Mouse (Mus musculus): ENCODE results near the gene Atp6v1c2. TPM values are rescaled to one million over a fixed set of nuclear protein-coding genes. Genes with fewer than 3 reads are reported as not detected.
A peak's percentile ranks its signal among the peaks of the same experiment; 100 is the strongest.

Atp6v1c2 gene
- polyA plus RNA-seq, 1 experiment from 2014 or later: 19.2 TPM

- H3K9ac ChIP-seq (ENCODE audit: low read depth, low read length): peak overlapping the region; percentile 90
- H3K9me3 ChIP-seq (replicated peaks; ENCODE audit: low read length): no peaks in the 10 kb centered on the region
- peaks cover 12% of the 10 kb centered on the region for H3K36me3 ChIP-seq (ENCODE audit: insufficient read depth, low read length)
- ATAC-seq (replicated peaks; ENCODE audit: low FRiP score, low read depth): peak; percentile 71
- no peak for TF ChIP-seq CTCF (IDR thresholded peaks at IDR 0.05; ENCODE audit: low read depth)
- under 1% methylated on average over 21 of the region's 21 CpGs for WGBS
- no peaks in the 10 kb centered on the region for H3K27me3 ChIP-seq (ENCODE audit: insufficient read depth, low read length)
- DNase-seq (ENCODE audit: low spot score): no peak
- peak overlapping the region; percentile 92 for H3K4me3 ChIP-seq (replicated peaks; ENCODE audit: low read depth, low read length)
- peak overlapping the region; percentile 86 for H3K27ac ChIP-seq
- H3K4me1 ChIP-seq (replicated peaks; ENCODE audit: insufficient read depth, low read length): peaks cover 6% of the 10 kb centered on the region
- peak overlapping the region; percentile 53 for H3K4me2 ChIP-seq (ENCODE audit: low read length)
These were observed 62.5 kb downstream of the Atp6v1c2 start for GRCm38 (mm10) chr12:17266673-17266990.

- Histone ChIP-seq H3K27ac (peak within 1 kb of the TSS; percentile 86), H3K36me3 (ENCODE audit: insufficient read depth, low read length) (peaks cover 10% of the 10 kb centered on the region), H3K4me3 (replicated peaks; ENCODE audit: low read depth, low read length) (peak within 1 kb of the TSS; percentile 92), H3K27me3 (ENCODE audit: insufficient read depth, low read length) (no peaks in the 10 kb centered on the region), H3K9ac (ENCODE audit: low read depth, low read length) (peak within 1 kb of the TSS; percentile 90), H3K4me2 (ENCODE audit: low read length) (peak within 1 kb of the TSS; percentile 53), H3K4me1 (replicated peaks; ENCODE audit: insufficient read depth, low read length) (peaks cover 6% of the 10 kb centered on the region), H3K9me3 (replicated peaks; ENCODE audit: low read length) (no peaks in the 10 kb centered on the region)
- no peak for TF ChIP-seq CTCF (IDR thresholded peaks at IDR 0.05; ENCODE audit: low read depth)
- DNase-seq (ENCODE audit: low spot score) (peak; percentile 96), ATAC-seq (replicated peaks; ENCODE audit: low FRiP score, low read depth) (peak; percentile 100)
- 1% methylated on average over 48 of the region's 48 CpGs for WGBS
These were observed 63.0 kb downstream of the Atp6v1c2 start, which contains the start of gene Pdia6 for GRCm38 (mm10) chr12:17265971-17266672. Pdia6 (plus strand) TSS chr12:17266545.

- DNase-seq (ENCODE audit: low spot score): no peak
- Histone ChIP-seq H3K27ac (no peak overlapping the region), H3K27me3 (ENCODE audit: insufficient read depth, low read length) (no peaks in the 10 kb centered on the region), H3K4me2 (ENCODE audit: low read length) (no peak overlapping the region), H3K36me3 (ENCODE audit: insufficient read depth, low read length) (no peaks in the 10 kb centered on the region), H3K9me3 (replicated peaks; ENCODE audit: low read length) (no peaks in the 10 kb centered on the region), H3K4me1 (replicated peaks; ENCODE audit: insufficient read depth, low read length) (peaks cover 6% of the 10 kb centered on the region), H3K9ac (ENCODE audit: low read depth, low read length) (no peak overlapping the region), H3K4me3 (replicated peaks; ENCODE audit: low read depth, low read length) (no peak overlapping the region)
- no peak for ATAC-seq (replicated peaks; ENCODE audit: low FRiP score, low read depth)
- TF ChIP-seq CTCF (IDR thresholded peaks at IDR 0.05; ENCODE audit: low read depth): no peak
- 93% methylated on average over 2 of the region's 2 CpGs for WGBS
These were observed 64.3 kb downstream of the Atp6v1c2 start for GRCm38 (mm10) chr12:17264826-17265225.

GRCm38 (mm10) chr12:17263881-17264280, 65.3 kb downstream of the Atp6v1c2 start:
- DNase-seq (ENCODE audit: low spot score) (no peak), ATAC-seq (replicated peaks; ENCODE audit: low FRiP score, low read depth) (no peak)
- 65% methylated on average over 3 of the region's 3 CpGs for WGBS
- Histone ChIP-seq H3K4me1 (replicated peaks; ENCODE audit: insufficient read depth, low read length) (peaks cover 6% of the 10 kb centered on the region), H3K9me3 (replicated peaks; ENCODE audit: low read length) (no peaks in the 10 kb centered on the region), H3K4me2 (ENCODE audit: low read length) (no peak overlapping the region), H3K4me3 (replicated peaks; ENCODE audit: low read depth, low read length) (no peak overlapping the region), H3K27ac (no peak overlapping the region), H3K36me3 (ENCODE audit: insufficient read depth, low read length) (no peaks in the 10 kb centered on the region), H3K9ac (ENCODE audit: low read depth, low read length) (no peak overlapping the region), H3K27me3 (ENCODE audit: insufficient read depth, low read length) (no peaks in the 10 kb centered on the region)
- no peak for TF ChIP-seq CTCF (IDR thresholded peaks at IDR 0.05; ENCODE audit: low read depth)

GRCm38 (mm10) chr12:17261005-17261404, 68.2 kb downstream of the Atp6v1c2 start:
- no peaks in the 10 kb centered on the region for H3K4me1 ChIP-seq (replicated peaks; ENCODE audit: insufficient read depth, low read length)
- no peak overlapping the region for H3K27ac ChIP-seq
- H3K36me3 ChIP-seq (ENCODE audit: insufficient read depth, low read length): no peaks in the 10 kb centered on the region
- WGBS: 93% methylated on average over 3 of the region's 3 CpGs
- no peak for TF ChIP-seq CTCF (IDR thresholded peaks at IDR 0.05; ENCODE audit: low read depth)
- no peak for ATAC-seq (replicated peaks; ENCODE audit: low FRiP score, low read depth)
- H3K4me3 ChIP-seq (replicated peaks; ENCODE audit: low read depth, low read length): no peak overlapping the region
- H3K27me3 ChIP-seq (ENCODE audit: insufficient read depth, low read length): no peaks in the 10 kb centered on the region
- H3K9ac ChIP-seq (ENCODE audit: low read depth, low read length): no peak overlapping the region
- H3K4me2 ChIP-seq (ENCODE audit: low read length): no peak overlapping the region
- DNase-seq (ENCODE audit: low spot score): no peak
- no peaks in the 10 kb centered on the region for H3K9me3 ChIP-seq (replicated peaks; ENCODE audit: low read length)

GRCm38 (mm10) chr12:17258431-17258830, 70.7 kb downstream of the Atp6v1c2 start:
- WGBS: 85% methylated on average over 7 of the region's 7 CpGs
- H3K4me2 ChIP-seq (ENCODE audit: low read length): no peak overlapping the region
- no peaks in the 10 kb centered on the region for H3K9me3 ChIP-seq (replicated peaks; ENCODE audit: low read length)

More at GRCm38 (mm10) chr12:17258431-17258830, 70.7 kb downstream of the Atp6v1c2 start:
- ATAC-seq (replicated peaks; ENCODE audit: low FRiP score, low read depth) (no peak), DNase-seq (ENCODE audit: low spot score) (no peak)
- no peaks in the 10 kb centered on the region for H3K36me3 ChIP-seq (ENCODE audit: insufficient read depth, low read length)
- no peak overlapping the region for H3K27ac ChIP-seq
- no peaks in the 10 kb centered on the region for H3K27me3 ChIP-seq (ENCODE audit: insufficient read depth, low read length)
- no peak overlapping the region for H3K9ac ChIP-seq (ENCODE audit: low read depth, low read length)
- no peak for TF ChIP-seq CTCF (IDR thresholded peaks at IDR 0.05; ENCODE audit: low read depth)
- H3K4me3 ChIP-seq (replicated peaks; ENCODE audit: low read depth, low read length): no peak overlapping the region
- H3K4me1 ChIP-seq (replicated peaks; ENCODE audit: insufficient read depth, low read length): no peaks in the 10 kb centered on the region
